Mouse (Mus musculus): ENCODE measurements around the gene Gipc2. TPM values are rescaled to one million over a fixed set of nuclear protein-coding genes. Genes with fewer than 3 reads are reported as not detected.

Gipc2 gene
- polyA plus RNA-seq, 1 experiment from 2014 or later, result 12.3 TPM

GRCm38 (mm10) chr3:152051959-152052358 lies 114.1 kb downstream of the Gipc2 start:
- H3K27ac ChIP-seq, result no peak overlapping the region
- no peaks in the 10 kb centered on the region for H3K36me3 ChIP-seq
- no peaks in the 10 kb centered on the region for H3K27me3 ChIP-seq (replicated peaks)
- H3K4me2 ChIP-seq, result no peak overlapping the region
- no peak overlapping the region for H3K4me3 ChIP-seq
- no peaks in the 10 kb centered on the region for H3K4me1 ChIP-seq
- H3K9ac ChIP-seq, result no peak overlapping the region
- 70% methylated on average over 2 of the region's 2 CpGs for WGBS (ENCODE audit: insufficient replicate concordance)
- ATAC-seq, result no peak
- no peaks in the 10 kb centered on the region for H3K9me3 ChIP-seq (replicated peaks)

- no peaks in the 10 kb centered on the region for H3K27me3 ChIP-seq (replicated peaks)
- H3K4me2 ChIP-seq, result no peak overlapping the region
- H3K4me3 ChIP-seq, result no peak overlapping the region
- H3K9ac ChIP-seq, result no peak overlapping the region
- no peaks in the 10 kb centered on the region for H3K36me3 ChIP-seq
- H3K9me3 ChIP-seq (replicated peaks), result no peaks in the 10 kb centered on the region
- ATAC-seq, result no peak
- no peaks in the 10 kb centered on the region for H3K4me1 ChIP-seq
- H3K27ac ChIP-seq, result no peak overlapping the region
Observed at GRCm38 (mm10) chr3:152047914-152048313, 118.1 kb downstream of the Gipc2 start.

- ATAC-seq, result no peak
- Histone ChIP-seq H3K27ac (no peak overlapping the region), H3K4me3 (no peak overlapping the region), H3K36me3 (no peaks in the 10 kb centered on the region), H3K9ac (no peak overlapping the region), H3K4me1 (no peaks in the 10 kb centered on the region), H3K9me3 (replicated peaks) (no peaks in the 10 kb centered on the region), H3K27me3 (replicated peaks) (no peaks in the 10 kb centered on the region), H3K4me2 (no peak overlapping the region)
- 63% methylated on average over 3 of the region's 3 CpGs for WGBS (ENCODE audit: insufficient replicate concordance)
Observed at GRCm38 (mm10) chr3:152046895-152047294, 119.1 kb downstream of the Gipc2 start.

Other genes starting within 250 kb of the Gipc2 start
- gene Dnajb4, start 44.1 kb upstream of the Gipc2 start, polyA plus RNA-seq (2016; fragmentation: Nextera tagmentation; extraction: Ambion mirVana), result 35.7 and 36.3 TPM in 2 replicates
- gene Fubp1, start 44.2 kb upstream of the Gipc2 start, polyA plus RNA-seq (2016; fragmentation: Nextera tagmentation; extraction: Ambion mirVana), result 143 and 144 TPM in 2 replicates
- gene Nexn, start 100.1 kb upstream of the Gipc2 start, polyA plus RNA-seq (2016; fragmentation: Nextera tagmentation; extraction: Ambion mirVana), result 2.2 and 2.5 TPM in 2 replicates
- gene Miga1, start 174.2 kb upstream of the Gipc2 start, polyA plus RNA-seq (2016; fragmentation: Nextera tagmentation; extraction: Ambion mirVana), result 7.1 and 9.1 TPM in 2 replicates
- gene Usp33, start 180.2 kb upstream of the Gipc2 start, polyA plus RNA-seq (2016; fragmentation: Nextera tagmentation; extraction: Ambion mirVana), result 30.1 and 30.9 TPM in 2 replicates
- gene Zzz3, start 229.2 kb upstream of the Gipc2 start, polyA plus RNA-seq (2016; fragmentation: Nextera tagmentation; extraction: Ambion mirVana), result 23.5 and 25.7 TPM in 2 replicates

Data from liver, embryonic 12.5 days (tissue).